Mouse (Mus musculus) small intestine, adult 2 months (tissue): ENCODE data around the gene Camkk1.

Experiments
- CTCF ChIP-seq: fragments of 200-500 bp; IDR thresholded peaks from 2 replicates; pipeline ENCODE4 v1.5.1; 2012; ENCODE audit warnings: low read depth, mild to moderate bottlenecking, control low read depth, inconsistent platforms, low read length, moderate library complexity, mixed read lengths; ENCODE audit not compliant: insufficient replicate concordance, insufficient read length; ENCODE audit errors: extremely low read depth
- POLR2A ChIP-seq: fragments of 200-500 bp; IDR thresholded peaks from 2 replicates; pipeline ENCODE4 v1.6.1; 2012; ENCODE audit warnings: low read depth, mild to moderate bottlenecking, control low read depth, inconsistent platforms, low read length, moderate library complexity

DNA sequence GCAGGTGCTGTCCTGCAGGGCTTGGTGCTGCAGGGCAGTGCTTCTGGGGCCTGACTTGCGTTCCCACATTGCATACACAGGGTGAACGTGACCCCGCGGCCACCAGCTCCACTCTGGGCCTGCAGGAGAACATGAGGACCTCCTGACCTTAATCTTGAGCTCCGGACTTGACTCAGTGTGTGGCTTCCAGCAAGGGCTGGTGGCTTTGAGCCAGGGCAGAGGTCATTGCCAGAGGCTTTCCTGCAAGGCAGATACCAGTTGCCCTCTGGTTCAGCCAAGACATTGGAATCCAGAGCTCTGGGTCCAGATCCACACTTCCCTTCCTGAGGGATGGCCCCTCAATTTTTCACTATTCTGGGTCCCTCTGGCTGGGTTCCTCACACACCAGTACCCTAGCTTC, 4.8 kb upstream of the Camkk1 start:
- TF ChIP-seq CTCF, result no peak
- TF ChIP-seq POLR2A, result no peak
